Mouse (Mus musculus): Measurements from ENCODE around the gene Plekhg6. TPM values are rescaled to one million over a fixed set of nuclear protein-coding genes. Genes with fewer than 3 reads are reported as not detected.
A peak's percentile ranks its signal among the peaks of the same experiment; 100 is the strongest.

Plekhg6 gene
- polyA plus RNA-seq, 1 experiment from 2014 or later: 0.50 TPM

- H3K27ac ChIP-seq (ENCODE audit: low read length): no peak overlapping the region
- no peak for TF ChIP-seq EP300 (IDR thresholded peaks at IDR 0.05)
- TF ChIP-seq CTCF (IDR thresholded peaks at IDR 0.05): no peak
- H3K4me2 ChIP-seq (replicated peaks; ENCODE audit: low read depth, low read length): no peak overlapping the region
Observed at GRCm38 (mm10) chr6:125423507-125423906, 42.9 kb upstream of the Plekhg6 start.

GRCm38 (mm10) chr6:125423099-125423498 lies 42.5 kb upstream of the Plekhg6 start:
- TF ChIP-seq CTCF (IDR thresholded peaks at IDR 0.05): no peak
- no peak for TF ChIP-seq EP300 (IDR thresholded peaks at IDR 0.05)
- Histone ChIP-seq H3K27me3 (replicated peaks; ENCODE audit: insufficient read depth, low read length) (no peaks in the 10 kb centered on the region), H3K4me1 (ENCODE audit: insufficient read depth, low read depth, low read length) (peaks cover 6% of the 10 kb centered on the region), H3K9ac (replicated peaks; ENCODE audit: low read depth) (no peak overlapping the region), H3K27ac (ENCODE audit: low read length) (no peak overlapping the region), H3K36me3 (ENCODE audit: insufficient read depth, low read length) (no peaks in the 10 kb centered on the region), H3K4me3 (ENCODE audit: low read depth, low read length) (no peak overlapping the region), H3K9me3 (ENCODE audit: low read length) (no peaks in the 10 kb centered on the region), H3K4me2 (replicated peaks; ENCODE audit: low read depth, low read length) (no peak overlapping the region)
- no peak for ATAC-seq
- 45% methylated on average over 3 of the region's 3 CpGs for WGBS
- DNase-seq (ENCODE audit: low spot score): no peak

More at GRCm38 (mm10) chr6:125423507-125423906, 42.9 kb upstream of the Plekhg6 start:
- Histone ChIP-seq H3K36me3 (ENCODE audit: insufficient read depth, low read length) (no peaks in the 10 kb centered on the region), H3K9ac (replicated peaks; ENCODE audit: low read depth) (no peak overlapping the region), H3K4me1 (ENCODE audit: insufficient read depth, low read depth, low read length) (peaks cover 6% of the 10 kb centered on the region), H3K27me3 (replicated peaks; ENCODE audit: insufficient read depth, low read length) (no peaks in the 10 kb centered on the region), H3K4me3 (ENCODE audit: low read depth, low read length) (no peak overlapping the region), H3K9me3 (ENCODE audit: low read length) (no peaks in the 10 kb centered on the region)
- DNase-seq (ENCODE audit: low spot score) (no peak), ATAC-seq (no peak)
- 63% methylated on average over 13 of the region's 13 CpGs for WGBS

DNA sequence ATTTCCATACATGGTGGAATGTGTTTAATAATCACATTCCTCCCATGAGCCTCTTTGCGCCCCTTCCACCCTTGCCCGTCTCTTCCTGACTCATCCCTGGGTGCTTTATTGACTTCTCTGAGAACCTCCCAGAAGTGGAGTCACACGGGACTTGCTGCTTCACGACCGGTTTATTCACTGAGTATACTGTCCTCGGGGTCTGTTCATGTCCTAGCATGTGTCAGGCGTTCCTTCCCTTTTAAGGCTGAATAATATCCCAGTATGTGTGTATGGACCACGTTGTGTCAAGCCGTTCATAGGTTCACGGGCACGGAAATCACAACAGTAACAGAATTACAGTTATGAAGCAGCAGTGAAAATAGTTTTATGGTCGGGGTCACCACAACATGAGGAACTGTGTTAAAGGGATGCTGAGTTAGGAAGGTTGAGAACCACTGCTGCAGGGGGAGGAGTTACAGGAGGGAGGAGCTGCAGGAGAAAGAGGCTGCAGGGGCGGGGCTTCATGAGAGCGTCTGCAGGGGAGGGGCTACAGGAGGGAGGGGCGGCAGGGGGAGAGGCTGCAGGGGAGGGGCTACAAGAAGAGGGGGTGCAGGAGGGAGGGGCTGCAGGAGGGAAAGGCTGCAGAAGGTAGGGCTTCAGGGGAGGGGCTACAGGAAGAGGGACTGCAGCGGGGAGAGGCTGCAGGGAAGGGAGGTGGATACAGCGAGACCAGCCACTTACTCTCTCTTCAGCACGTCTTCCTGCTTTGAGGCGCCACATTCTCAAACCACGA lies 41.6 kb upstream of the Plekhg6 start:
- Histone ChIP-seq H3K4me2 (replicated peaks; ENCODE audit: low read depth, low read length) (peak overlapping the region; percentile 38), H3K27me3 (replicated peaks; ENCODE audit: insufficient read depth, low read length) (no peaks in the 10 kb centered on the region), H3K9me3 (ENCODE audit: low read length) (no peaks in the 10 kb centered on the region), H3K27ac (ENCODE audit: low read length) (no peak overlapping the region), H3K36me3 (ENCODE audit: insufficient read depth, low read length) (no peaks in the 10 kb centered on the region), H3K4me1 (ENCODE audit: insufficient read depth, low read depth, low read length) (peaks cover 6% of the 10 kb centered on the region), H3K9ac (replicated peaks; ENCODE audit: low read depth) (no peak overlapping the region), H3K4me3 (ENCODE audit: low read depth, low read length) (no peak overlapping the region)
- no peak for TF ChIP-seq CTCF (IDR thresholded peaks at IDR 0.05)
- TF ChIP-seq EP300 (IDR thresholded peaks at IDR 0.05): no peak
- WGBS: 15% methylated on average over 20 of the region's 20 CpGs
- peak; percentile 31; the same call in 1 of the 2 replicates for ATAC-seq
- peak; percentile 81 for DNase-seq (ENCODE audit: low spot score)

GRCm38 (mm10) chr6:125420458-125421063 lies 40.0 kb upstream of the Plekhg6 start:
- 55% methylated on average over 16 of the region's 16 CpGs for WGBS
- no peak overlapping the region for H3K4me3 ChIP-seq (ENCODE audit: low read depth, low read length)
- no peak for ATAC-seq

DNA sequence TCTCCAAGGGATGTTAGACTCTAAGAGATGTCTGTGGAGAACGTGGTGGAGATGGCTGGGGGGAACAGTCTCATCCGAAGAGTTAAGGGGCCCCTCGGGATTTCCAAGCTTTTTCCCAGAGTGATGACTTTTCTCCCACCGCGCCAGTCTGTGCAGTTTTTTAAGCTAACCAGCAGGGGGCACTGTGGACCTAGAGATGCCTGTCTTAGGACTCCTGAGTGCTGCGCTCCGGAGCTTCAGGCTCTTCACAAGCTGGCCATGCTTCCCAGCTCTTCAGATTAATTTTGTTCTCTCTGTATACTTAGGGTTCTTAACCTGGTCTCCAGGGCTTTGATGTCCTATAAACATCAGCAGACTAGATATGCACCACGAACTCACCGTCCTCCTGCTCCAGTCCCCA lies 38.2 kb upstream of the Plekhg6 start:
- Histone ChIP-seq H3K36me3 (ENCODE audit: insufficient read depth, low read length) (no peaks in the 10 kb centered on the region), H3K4me3 (ENCODE audit: low read depth, low read length) (no peak overlapping the region), H3K4me1 (ENCODE audit: insufficient read depth, low read depth, low read length) (no peaks in the 10 kb centered on the region; the same call in 1 of the 2 replicates), H3K27me3 (replicated peaks; ENCODE audit: insufficient read depth, low read length) (no peaks in the 10 kb centered on the region), H3K4me2 (replicated peaks; ENCODE audit: low read depth, low read length) (no peak overlapping the region), H3K9ac (replicated peaks; ENCODE audit: low read depth) (no peak overlapping the region), H3K9me3 (ENCODE audit: low read length) (no peaks in the 10 kb centered on the region), H3K27ac (ENCODE audit: low read length) (no peak overlapping the region)
- DNase-seq (ENCODE audit: low spot score): peak; percentile 90
- TF ChIP-seq CTCF (IDR thresholded peaks at IDR 0.05): peak; percentile 93
- no peak for TF ChIP-seq EP300 (IDR thresholded peaks at IDR 0.05)
- peak; percentile 78 for ATAC-seq
- 3% methylated on average over 9 of the region's 9 CpGs for WGBS

More at GRCm38 (mm10) chr6:125420458-125421063, 40.0 kb upstream of the Plekhg6 start:
- TF ChIP-seq EP300 (IDR thresholded peaks at IDR 0.05) (no peak), CTCF (IDR thresholded peaks at IDR 0.05) (no peak)
- H3K27ac ChIP-seq (ENCODE audit: low read length): no peak overlapping the region
- no peaks in the 10 kb centered on the region; the same call in 1 of the 2 replicates for H3K4me1 ChIP-seq (ENCODE audit: insufficient read depth, low read depth, low read length)
- DNase-seq (ENCODE audit: low spot score): no peak
- no peak overlapping the region for H3K9ac ChIP-seq (replicated peaks; ENCODE audit: low read depth)
- H3K4me2 ChIP-seq (replicated peaks; ENCODE audit: low read depth, low read length): no peak overlapping the region
- no peaks in the 10 kb centered on the region for H3K36me3 ChIP-seq (ENCODE audit: insufficient read depth, low read length)
- no peaks in the 10 kb centered on the region for H3K9me3 ChIP-seq (ENCODE audit: low read length)
- no peaks in the 10 kb centered on the region for H3K27me3 ChIP-seq (replicated peaks; ENCODE audit: insufficient read depth, low read length)

DNA sequence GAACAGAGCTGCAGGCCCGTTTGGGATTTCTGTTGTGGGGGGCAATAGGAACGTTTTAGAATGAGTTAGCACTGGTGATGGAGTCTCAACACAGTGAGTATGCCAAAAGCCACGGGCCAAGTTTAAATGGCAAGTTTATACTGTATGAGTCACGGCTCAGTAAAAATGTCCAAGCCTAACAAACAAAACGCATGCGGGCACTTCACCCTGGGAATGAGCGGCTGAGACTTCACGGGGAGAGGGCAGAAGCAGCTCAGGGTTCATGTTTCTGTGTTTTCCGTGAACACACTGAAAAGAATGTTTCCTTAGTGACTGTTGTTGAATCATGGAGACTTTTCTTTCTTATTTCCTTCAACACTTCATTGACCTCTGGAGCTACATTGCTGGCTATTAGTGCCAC lies 32.7 kb upstream of the Plekhg6 start:
- H3K4me3 ChIP-seq (ENCODE audit: low read depth, low read length): no peak overlapping the region
- no peak overlapping the region for H3K9ac ChIP-seq (replicated peaks; ENCODE audit: low read depth)
- no peak overlapping the region for H3K27ac ChIP-seq (ENCODE audit: low read length)
- H3K27me3 ChIP-seq (replicated peaks; ENCODE audit: insufficient read depth, low read length): no peaks in the 10 kb centered on the region
- ATAC-seq: peak; percentile 65
- no peaks in the 10 kb centered on the region for H3K9me3 ChIP-seq (ENCODE audit: low read length)
- DNase-seq (ENCODE audit: low spot score): peak; percentile 54
- WGBS: 61% methylated on average over 9 of the region's 9 CpGs
- H3K4me1 ChIP-seq (ENCODE audit: insufficient read depth, low read depth, low read length): no peaks in the 10 kb centered on the region
- no peak overlapping the region for H3K4me2 ChIP-seq (replicated peaks; ENCODE audit: low read depth, low read length)
- TF ChIP-seq CTCF (IDR thresholded peaks at IDR 0.05): no peak
- TF ChIP-seq EP300 (IDR thresholded peaks at IDR 0.05): no peak
- H3K36me3 ChIP-seq (ENCODE audit: insufficient read depth, low read length): no peaks in the 10 kb centered on the region

Data from lung, postnatal 0 days (tissue).